Mouse (Mus musculus): ENCODE data around the gene Bpifa3. TPM values are rescaled to one million over a fixed set of nuclear protein-coding genes. Genes with fewer than 3 reads are reported as not detected.

Bpifa3 gene
- not detected for total RNA-seq (2021)
- 0.20 TPM in 1 of 2 replicates, not detected in the other for polyA plus RNA-seq (2012; rRNA removed)
- long read RNA-seq, result 0 reads

DNA sequence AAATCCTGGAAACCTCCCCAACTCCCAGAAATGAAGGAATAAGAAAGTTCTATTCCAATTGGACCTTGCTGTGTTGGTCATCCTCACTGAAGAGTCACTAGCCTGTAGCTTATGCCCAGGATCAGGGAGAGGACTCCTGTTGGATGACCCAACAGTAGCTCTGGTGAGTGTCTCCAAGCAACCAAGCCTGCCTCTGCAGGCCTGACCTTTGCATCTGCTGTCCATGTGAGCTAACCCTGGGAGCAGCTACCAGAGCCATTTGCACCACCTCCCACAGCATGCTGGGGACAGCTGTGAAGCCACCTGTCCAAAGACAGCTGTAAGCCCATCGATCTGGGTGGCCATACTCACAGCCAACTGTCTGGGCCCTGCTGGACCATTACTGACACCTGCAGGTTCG, at the start of gene Bpifa3:
Bpifa3 (plus strand) TSS at position 217 of the 400 bp plus-strand sequence.
- no peak for DNase-seq
- no peaks in the 10 kb centered on the region for H3K4me1 ChIP-seq (ENCODE audit: control insufficient read depth, insufficient read depth, low read length)
- no peaks in the 10 kb centered on the region for H3K36me3 ChIP-seq (ENCODE audit: control insufficient read depth, insufficient read depth, low read length)
- H3K4me3 ChIP-seq, result no peak within 1 kb of the TSS
- intact Hi-C loops (cut with DNase I), result no loop called here
- H3K27me3 ChIP-seq (ENCODE audit: control insufficient read depth, insufficient read depth, low read length), result no peaks in the 10 kb centered on the region
- 45% methylated on average over 2 of the region's 2 CpGs for WGBS
- no peak within 1 kb of the TSS for H3K27ac ChIP-seq
- H3K9ac ChIP-seq (ENCODE audit: low read depth, low read length), result no peak within 1 kb of the TSS
- no peaks in the 10 kb centered on the region for H3K79me2 ChIP-seq (replicated peaks; ENCODE audit: control insufficient read depth, insufficient read depth, low read length)
- TF ChIP-seq POLR2A (IDR thresholded peaks at IDR 0.05; ENCODE audit: insufficient read depth, low read depth, low read length) (no peak), CTCF (IDR thresholded peaks at IDR 0.05) (no peak), EP300 (IDR thresholded peaks at IDR 0.05; ENCODE audit: insufficient read depth, low read depth, low read length) (no peak)

DNA sequence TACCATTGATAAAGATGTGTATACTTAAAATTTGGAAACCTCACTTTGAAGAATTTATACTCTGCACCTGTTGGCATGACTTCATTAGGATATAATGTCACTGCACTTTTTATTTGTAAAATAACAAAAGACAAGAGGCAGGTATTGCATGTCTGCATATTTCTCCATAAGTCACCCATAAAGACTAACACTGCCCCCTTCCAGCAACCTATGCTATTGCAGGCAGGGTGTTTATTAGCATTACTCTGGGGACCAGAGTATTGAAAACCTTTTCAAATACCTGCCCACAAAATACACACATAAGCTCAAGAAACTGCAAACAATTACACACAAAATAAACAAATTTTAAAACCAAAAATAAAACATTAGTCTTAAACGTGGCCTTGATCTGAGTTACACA, 32.4 kb upstream of the Bpifa3 start:
- Histone ChIP-seq H3K4me1 (ENCODE audit: control insufficient read depth, insufficient read depth, low read length) (no peaks in the 10 kb centered on the region), H3K79me2 (replicated peaks; ENCODE audit: control insufficient read depth, insufficient read depth, low read length) (no peaks in the 10 kb centered on the region)
- 47% methylated on average over 1 of the region's 1 CpGs for WGBS

DNA sequence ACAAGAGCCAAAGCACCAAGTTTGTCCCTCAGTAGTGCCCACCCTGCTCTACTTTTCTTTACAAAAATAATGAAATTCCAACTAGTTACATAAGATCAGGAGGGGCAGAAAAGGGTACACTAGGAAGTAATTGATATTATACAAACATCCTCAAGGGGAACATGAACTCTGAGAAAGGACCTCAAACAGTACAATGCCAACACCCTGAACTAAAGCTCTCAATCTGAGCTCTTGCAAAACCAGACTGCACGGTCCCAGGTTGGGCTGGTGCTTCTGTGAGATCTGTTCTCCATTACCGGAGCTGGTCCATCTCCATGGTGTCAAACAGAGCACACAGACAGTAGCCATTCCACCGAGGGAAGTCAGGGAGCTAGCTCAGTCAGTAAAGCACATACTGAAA, 12.8 kb upstream of the Bpifa3 start:
- H3K4me1 ChIP-seq (ENCODE audit: control insufficient read depth, insufficient read depth, low read length), result no peaks in the 10 kb centered on the region
- H3K27ac ChIP-seq, result no peak overlapping the region
- 77% methylated on average over 3 of the region's 3 CpGs for WGBS
- DNase-seq, result no peak
- H3K27me3 ChIP-seq (ENCODE audit: control insufficient read depth, insufficient read depth, low read length), result no peaks in the 10 kb centered on the region; the same call in 1 of the 2 replicates
- no peak overlapping the region for H3K4me3 ChIP-seq
- TF ChIP-seq POLR2A (IDR thresholded peaks at IDR 0.05; ENCODE audit: insufficient read depth, low read depth, low read length), result no peak
- TF ChIP-seq CTCF (IDR thresholded peaks at IDR 0.05), result no peak
- no peak for TF ChIP-seq EP300 (IDR thresholded peaks at IDR 0.05; ENCODE audit: insufficient read depth, low read depth, low read length)
- no peak overlapping the region for H3K9ac ChIP-seq (ENCODE audit: low read depth, low read length)
- no peaks in the 10 kb centered on the region for H3K79me2 ChIP-seq (replicated peaks; ENCODE audit: control insufficient read depth, insufficient read depth, low read length)
- intact Hi-C loops (cut with DNase I), result no loop called here
- H3K36me3 ChIP-seq (ENCODE audit: control insufficient read depth, insufficient read depth, low read length), result no peaks in the 10 kb centered on the region

More for the DNA sequence above, 32.4 kb upstream of the Bpifa3 start:
- Histone ChIP-seq H3K9ac (ENCODE audit: low read depth, low read length) (no peak overlapping the region), H3K4me3 (no peak overlapping the region), H3K36me3 (ENCODE audit: control insufficient read depth, insufficient read depth, low read length) (no peaks in the 10 kb centered on the region), H3K27ac (no peak overlapping the region), H3K27me3 (ENCODE audit: control insufficient read depth, insufficient read depth, low read length) (no peaks in the 10 kb centered on the region)
- TF ChIP-seq EP300 (IDR thresholded peaks at IDR 0.05; ENCODE audit: insufficient read depth, low read depth, low read length) (no peak), CTCF (IDR thresholded peaks at IDR 0.05) (peak; percentile 59)
- intact Hi-C loops (cut with DNase I), result loop anchor here (5.0 kb wide), 1 partner anchor 50 kb away; no protein-coding TSS in a partner anchor
- DNase-seq, result no peak

DNA sequence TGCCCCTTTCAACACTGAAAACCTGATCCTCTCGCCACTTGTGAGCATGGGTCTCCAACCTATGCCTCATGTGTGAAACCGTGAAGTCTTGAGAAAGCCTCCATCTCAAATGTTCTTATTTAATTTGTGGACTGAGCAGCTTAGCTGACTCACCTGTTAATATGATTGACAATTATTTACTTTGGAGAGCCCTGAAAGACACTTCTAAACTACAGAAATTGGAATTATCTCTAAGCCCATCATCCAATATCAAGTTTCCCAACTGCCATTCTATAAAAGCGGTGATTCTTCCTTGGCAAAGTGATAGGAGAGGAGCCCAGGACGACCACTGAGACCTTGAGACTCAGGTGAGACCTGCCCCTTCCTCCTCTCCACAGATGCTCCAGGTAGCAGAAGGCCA, 12.4 kb downstream of the Bpifa3 start, which contains the start of gene Bpifa1:
Bpifa1 (plus strand) TSS at position 301 of the 400 bp plus-strand sequence.
- H3K27me3 ChIP-seq (ENCODE audit: control insufficient read depth, insufficient read depth, low read length), result no peaks in the 10 kb centered on the region
- no peaks in the 10 kb centered on the region for H3K36me3 ChIP-seq (ENCODE audit: control insufficient read depth, insufficient read depth, low read length)
- H3K4me1 ChIP-seq (ENCODE audit: control insufficient read depth, insufficient read depth, low read length), result no peaks in the 10 kb centered on the region
- TF ChIP-seq CTCF (IDR thresholded peaks at IDR 0.05) (no peak), EP300 (IDR thresholded peaks at IDR 0.05; ENCODE audit: insufficient read depth, low read depth, low read length) (no peak), POLR2A (IDR thresholded peaks at IDR 0.05; ENCODE audit: insufficient read depth, low read depth, low read length) (no peak)
- no peak within 1 kb of the TSS for H3K27ac ChIP-seq
- intact Hi-C loops (cut with DNase I), result no loop called here
- no peak within 1 kb of the TSS for H3K9ac ChIP-seq (ENCODE audit: low read depth, low read length)
- WGBS, result 77% methylated on average over 4 of the region's 4 CpGs
- no peak for DNase-seq
- H3K4me3 ChIP-seq, result no peak within 1 kb of the TSS
- H3K79me2 ChIP-seq (replicated peaks; ENCODE audit: control insufficient read depth, insufficient read depth, low read length), result no peaks in the 10 kb centered on the region

DNA sequence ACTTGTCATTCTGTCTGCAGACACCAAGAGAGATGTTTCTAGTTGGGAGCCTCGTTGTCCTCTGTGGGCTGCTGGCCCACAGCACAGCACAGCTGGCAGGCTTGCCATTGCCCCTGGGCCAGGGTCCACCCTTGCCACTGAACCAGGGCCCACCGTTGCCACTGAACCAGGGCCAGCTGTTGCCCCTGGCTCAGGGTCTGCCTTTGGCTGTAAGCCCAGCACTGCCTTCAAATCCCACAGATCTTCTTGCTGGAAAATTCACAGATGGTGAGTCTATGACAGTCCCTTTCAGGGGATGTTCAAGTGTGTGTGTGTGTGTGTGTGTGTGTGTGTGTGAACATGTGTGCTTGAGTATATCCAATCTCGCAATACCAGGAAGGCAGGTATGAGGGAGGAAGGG, 13.6 kb downstream of the Bpifa3 start:
- H3K27ac ChIP-seq, result no peak overlapping the region
- H3K4me3 ChIP-seq, result no peak overlapping the region
- WGBS, result 60% methylated on average over 3 of the region's 3 CpGs
- no peaks in the 10 kb centered on the region for H3K4me1 ChIP-seq (ENCODE audit: control insufficient read depth, insufficient read depth, low read length)
- intact Hi-C loops (cut with DNase I), result no loop called here
- no peaks in the 10 kb centered on the region for H3K36me3 ChIP-seq (ENCODE audit: control insufficient read depth, insufficient read depth, low read length)
- no peak overlapping the region for H3K9ac ChIP-seq (ENCODE audit: low read depth, low read length)
- no peaks in the 10 kb centered on the region for H3K79me2 ChIP-seq (replicated peaks; ENCODE audit: control insufficient read depth, insufficient read depth, low read length)
- no peak for DNase-seq
- TF ChIP-seq POLR2A (IDR thresholded peaks at IDR 0.05; ENCODE audit: insufficient read depth, low read depth, low read length) (no peak), CTCF (IDR thresholded peaks at IDR 0.05) (no peak), EP300 (IDR thresholded peaks at IDR 0.05; ENCODE audit: insufficient read depth, low read depth, low read length) (no peak)
- no peaks in the 10 kb centered on the region for H3K27me3 ChIP-seq (ENCODE audit: control insufficient read depth, insufficient read depth, low read length)

DNA sequence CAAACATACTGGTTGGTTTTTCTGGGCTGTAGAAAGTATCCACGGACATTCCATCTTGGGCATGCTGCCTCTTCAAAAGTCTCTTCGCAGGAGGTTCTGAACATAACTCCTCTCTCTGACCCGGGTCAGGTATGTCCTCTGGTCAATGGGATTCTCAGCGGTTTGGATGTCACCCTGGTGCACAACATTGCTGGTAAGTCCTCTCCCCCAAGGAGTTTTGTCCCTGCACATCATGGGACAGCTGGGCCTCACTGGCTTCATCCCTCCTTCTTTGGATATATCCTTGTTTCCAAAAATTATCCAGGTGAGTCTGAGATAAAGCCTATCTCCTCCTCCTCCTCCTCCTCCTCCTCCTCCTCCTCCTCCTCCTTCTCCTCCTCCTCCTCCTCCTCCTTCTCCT, 17.4 kb downstream of the Bpifa3 start:
- TF ChIP-seq CTCF (IDR thresholded peaks at IDR 0.05), result no peak
- TF ChIP-seq POLR2A (IDR thresholded peaks at IDR 0.05; ENCODE audit: insufficient read depth, low read depth, low read length), result no peak
- TF ChIP-seq EP300 (IDR thresholded peaks at IDR 0.05; ENCODE audit: insufficient read depth, low read depth, low read length), result no peak
- no peak overlapping the region for H3K27ac ChIP-seq
- no peak overlapping the region for H3K9ac ChIP-seq (ENCODE audit: low read depth, low read length)
- no peak for DNase-seq
- intact Hi-C loops (cut with DNase I), result no loop called here
- no peaks in the 10 kb centered on the region for H3K27me3 ChIP-seq (ENCODE audit: control insufficient read depth, insufficient read depth, low read length)
- 72% methylated on average over 4 of the region's 4 CpGs for WGBS
- H3K4me3 ChIP-seq, result no peak overlapping the region
- no peaks in the 10 kb centered on the region for H3K4me1 ChIP-seq (ENCODE audit: control insufficient read depth, insufficient read depth, low read length)
- no peaks in the 10 kb centered on the region for H3K79me2 ChIP-seq (replicated peaks; ENCODE audit: control insufficient read depth, insufficient read depth, low read length)
- H3K36me3 ChIP-seq (ENCODE audit: control insufficient read depth, insufficient read depth, low read length), result no peaks in the 10 kb centered on the region

All from heart, adult 2 months (tissue).